Mouse (Mus musculus): ENCODE data around the gene S100a16. TPM values are rescaled to one million over a fixed set of nuclear protein-coding genes. Genes with fewer than 3 reads are reported as not detected.

S100a16 gene
- polyA plus RNA-seq, 1 experiment from 2014 or later: 28.8 TPM

GRCm38 (mm10) chr3:90583893-90584292 is 46.8 kb downstream of the S100a16 start:
- ATAC-seq (replicated peaks; ENCODE audit: low FRiP score): no peak

DNA sequence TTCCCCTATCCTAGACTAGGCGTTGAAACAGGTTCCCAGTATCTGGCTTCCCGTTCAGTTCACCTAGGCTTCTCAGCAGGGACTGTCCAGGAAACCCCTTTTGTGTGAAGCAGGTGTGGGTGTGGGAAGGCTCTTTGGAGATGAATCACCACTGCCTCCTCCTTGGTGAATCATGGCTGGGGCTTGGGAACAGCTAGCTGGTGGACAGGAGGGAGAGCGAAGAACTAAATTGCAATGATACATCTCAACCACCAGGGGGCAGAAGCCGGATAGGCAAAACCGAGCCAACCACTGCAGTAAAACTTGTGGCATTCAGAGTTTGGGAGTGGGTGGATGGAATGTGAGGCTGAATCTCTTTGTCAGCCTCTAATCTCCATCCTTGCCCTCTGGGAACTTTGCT is 48.5 kb downstream of the S100a16 start:
- 34% methylated on average over 5 of the region's 5 CpGs for WGBS
- peak; percentile 64 for ATAC-seq (replicated peaks; ENCODE audit: low FRiP score)
- no peak overlapping the region for H3K4me2 ChIP-seq (ENCODE audit: low read depth, low read length, severe bottlenecking)

More at GRCm38 (mm10) chr3:90583893-90584292, 46.8 kb downstream of the S100a16 start:
- Histone ChIP-seq H3K9ac (ENCODE audit: low read length) (no peak overlapping the region), H3K36me3 (ENCODE audit: control insufficient read depth, insufficient read depth, low read length) (no peaks in the 10 kb centered on the region), H3K4me2 (ENCODE audit: low read depth, low read length, severe bottlenecking) (no peak overlapping the region), H3K4me1 (replicated peaks; ENCODE audit: control insufficient read depth, insufficient read depth, low read length) (no peaks in the 10 kb centered on the region), H3K4me3 (ENCODE audit: low read depth, low read length) (no peak overlapping the region), H3K27me3 (ENCODE audit: control insufficient read depth, insufficient read depth, low read length) (no peaks in the 10 kb centered on the region), H3K27ac (ENCODE audit: low read depth, low read length) (no peak overlapping the region), H3K9me3 (ENCODE audit: control insufficient read depth, low read length) (no peaks in the 10 kb centered on the region)
- no peak for DNase-seq (ENCODE audit: low spot score)
- WGBS: 72% methylated on average over 3 of the region's 3 CpGs

DNA sequence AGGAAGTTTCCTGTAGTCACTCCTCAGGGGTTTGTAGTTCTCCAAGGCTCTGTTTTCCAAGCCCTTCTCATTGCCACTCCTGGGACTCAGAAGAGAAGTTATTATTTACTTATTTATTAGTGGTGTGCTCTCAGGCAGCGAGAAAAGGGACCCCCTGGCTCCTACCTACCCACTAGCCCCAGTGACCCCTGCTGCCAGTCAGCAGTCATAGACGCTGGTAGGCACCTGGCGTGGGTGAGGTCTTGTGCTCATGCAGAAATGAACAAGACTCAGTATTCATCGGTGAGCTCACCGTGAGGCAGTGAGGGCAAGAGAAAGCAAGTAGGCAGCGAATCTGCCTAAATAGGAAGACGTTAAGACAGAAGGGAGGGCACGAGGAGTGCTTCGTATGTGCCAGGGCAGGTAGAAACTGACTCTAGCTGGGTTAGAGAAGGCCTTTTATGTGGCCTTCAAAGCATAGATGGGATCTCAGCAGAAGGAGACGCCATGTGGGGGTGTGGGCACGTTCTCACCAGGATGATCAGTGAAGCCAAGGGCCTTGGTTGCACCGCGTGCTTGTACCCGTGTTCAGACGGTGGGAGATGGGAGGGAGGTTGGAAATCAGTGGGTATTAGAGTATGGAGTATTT is 49.1 kb downstream of the S100a16 start:
- DNase-seq (ENCODE audit: low spot score) (peak; percentile 45), ATAC-seq (replicated peaks; ENCODE audit: low FRiP score) (no peak)
- H3K4me2 ChIP-seq (ENCODE audit: low read depth, low read length, severe bottlenecking): no peak overlapping the region
- H3K27ac ChIP-seq (ENCODE audit: low read depth, low read length): no peak overlapping the region
- H3K9me3 ChIP-seq (ENCODE audit: control insufficient read depth, low read length): no peaks in the 10 kb centered on the region
- no peaks in the 10 kb centered on the region for H3K27me3 ChIP-seq (ENCODE audit: control insufficient read depth, insufficient read depth, low read length)
- no peak overlapping the region for H3K4me3 ChIP-seq (ENCODE audit: low read depth, low read length)
- no peaks in the 10 kb centered on the region for H3K4me1 ChIP-seq (replicated peaks; ENCODE audit: control insufficient read depth, insufficient read depth, low read length)
- no peaks in the 10 kb centered on the region for H3K36me3 ChIP-seq (ENCODE audit: control insufficient read depth, insufficient read depth, low read length)
- WGBS: 82% methylated on average over 15 of the region's 15 CpGs
- no peak overlapping the region for H3K9ac ChIP-seq (ENCODE audit: low read length)

More for the DNA sequence above, 48.5 kb downstream of the S100a16 start:
- no peak overlapping the region for H3K9ac ChIP-seq (ENCODE audit: low read length)
- H3K36me3 ChIP-seq (ENCODE audit: control insufficient read depth, insufficient read depth, low read length): no peaks in the 10 kb centered on the region
- H3K4me3 ChIP-seq (ENCODE audit: low read depth, low read length): no peak overlapping the region
- no peaks in the 10 kb centered on the region for H3K4me1 ChIP-seq (replicated peaks; ENCODE audit: control insufficient read depth, insufficient read depth, low read length)
- H3K27me3 ChIP-seq (ENCODE audit: control insufficient read depth, insufficient read depth, low read length): no peaks in the 10 kb centered on the region
- H3K9me3 ChIP-seq (ENCODE audit: control insufficient read depth, low read length): no peaks in the 10 kb centered on the region
- DNase-seq (ENCODE audit: low spot score): peak; percentile 70
- H3K27ac ChIP-seq (ENCODE audit: low read depth, low read length): no peak overlapping the region

DNA sequence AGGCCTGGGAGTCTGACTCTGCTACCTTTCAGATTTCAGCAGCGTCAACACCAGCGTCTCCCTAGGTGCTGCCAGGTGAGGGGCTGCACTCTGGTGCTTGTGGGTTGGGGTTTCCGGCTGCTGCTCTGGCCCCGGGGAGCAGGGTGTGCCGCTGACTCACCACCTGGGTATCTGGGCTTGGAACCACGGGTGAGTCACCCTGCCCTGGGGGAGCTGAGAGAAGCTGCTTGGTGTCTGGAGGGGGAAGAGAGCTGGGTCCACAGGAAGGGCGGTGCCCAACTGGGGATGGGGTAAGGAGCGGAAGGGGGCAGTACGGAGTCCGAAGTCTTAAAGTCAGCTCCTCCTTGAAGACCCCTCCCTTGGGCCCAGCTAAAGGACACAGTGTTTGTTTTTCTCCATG is 49.9 kb downstream of the S100a16 start:
- H3K36me3 ChIP-seq (ENCODE audit: control insufficient read depth, insufficient read depth, low read length): no peaks in the 10 kb centered on the region
- no peaks in the 10 kb centered on the region for H3K27me3 ChIP-seq (ENCODE audit: control insufficient read depth, insufficient read depth, low read length)
- 69% methylated on average over 10 of the region's 10 CpGs for WGBS
- no peak for ATAC-seq (replicated peaks; ENCODE audit: low FRiP score)
- H3K9me3 ChIP-seq (ENCODE audit: control insufficient read depth, low read length): no peaks in the 10 kb centered on the region
- no peak overlapping the region for H3K27ac ChIP-seq (ENCODE audit: low read depth, low read length)
- no peak overlapping the region for H3K4me2 ChIP-seq (ENCODE audit: low read depth, low read length, severe bottlenecking)
- no peak overlapping the region for H3K9ac ChIP-seq (ENCODE audit: low read length)
- H3K4me3 ChIP-seq (ENCODE audit: low read depth, low read length): no peak overlapping the region
- peak; percentile 51 for DNase-seq (ENCODE audit: low spot score)
- H3K4me1 ChIP-seq (replicated peaks; ENCODE audit: control insufficient read depth, insufficient read depth, low read length): no peaks in the 10 kb centered on the region

DNA sequence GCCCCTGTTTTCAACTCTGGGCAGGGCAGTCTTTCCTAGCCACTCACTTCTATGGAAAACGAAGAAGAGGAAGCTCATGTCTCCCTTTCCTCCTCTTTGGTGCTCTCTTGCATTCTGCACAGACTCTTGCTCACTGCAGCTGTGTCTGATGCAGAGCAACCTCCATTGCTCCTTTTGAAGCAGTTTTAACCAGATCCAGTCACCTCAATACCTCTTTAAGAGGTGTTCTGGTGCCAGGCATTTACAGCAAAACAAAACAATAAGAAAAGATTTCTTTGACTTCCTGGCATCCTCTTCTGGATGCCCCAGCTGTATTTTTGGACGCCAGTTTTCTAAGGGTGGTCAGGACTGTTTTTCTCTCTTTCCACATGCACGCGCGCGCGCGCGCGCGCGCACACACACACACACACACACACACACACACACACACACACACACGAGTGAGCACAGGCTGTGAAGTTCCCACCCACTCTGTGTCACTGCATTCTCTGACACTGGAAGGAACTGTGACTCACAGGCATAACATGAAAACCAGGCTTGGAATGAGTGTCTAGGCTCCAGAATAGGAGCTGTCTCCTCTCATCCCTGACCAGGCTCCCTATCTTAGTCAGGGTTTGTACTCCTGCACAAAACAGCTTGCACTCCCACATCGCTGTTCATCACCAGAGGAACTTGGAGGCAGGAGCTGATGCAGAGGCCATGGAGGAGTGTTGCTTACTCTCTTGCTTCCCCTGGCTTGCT is 50.5 kb downstream of the S100a16 start:
- Histone ChIP-seq H3K36me3 (ENCODE audit: control insufficient read depth, insufficient read depth, low read length) (no peaks in the 10 kb centered on the region), H3K4me2 (ENCODE audit: low read depth, low read length, severe bottlenecking) (no peak overlapping the region), H3K9ac (ENCODE audit: low read length) (no peak overlapping the region), H3K9me3 (ENCODE audit: control insufficient read depth, low read length) (no peaks in the 10 kb centered on the region), H3K27me3 (ENCODE audit: control insufficient read depth, insufficient read depth, low read length) (no peaks in the 10 kb centered on the region), H3K27ac (ENCODE audit: low read depth, low read length) (no peak overlapping the region), H3K4me3 (ENCODE audit: low read depth, low read length) (no peak overlapping the region), H3K4me1 (replicated peaks; ENCODE audit: control insufficient read depth, insufficient read depth, low read length) (no peaks in the 10 kb centered on the region)
- DNase-seq (ENCODE audit: low spot score) (peak; percentile 44), ATAC-seq (replicated peaks; ENCODE audit: low FRiP score) (no peak)
- WGBS: 92% methylated on average over 14 of the region's 14 CpGs

DNA sequence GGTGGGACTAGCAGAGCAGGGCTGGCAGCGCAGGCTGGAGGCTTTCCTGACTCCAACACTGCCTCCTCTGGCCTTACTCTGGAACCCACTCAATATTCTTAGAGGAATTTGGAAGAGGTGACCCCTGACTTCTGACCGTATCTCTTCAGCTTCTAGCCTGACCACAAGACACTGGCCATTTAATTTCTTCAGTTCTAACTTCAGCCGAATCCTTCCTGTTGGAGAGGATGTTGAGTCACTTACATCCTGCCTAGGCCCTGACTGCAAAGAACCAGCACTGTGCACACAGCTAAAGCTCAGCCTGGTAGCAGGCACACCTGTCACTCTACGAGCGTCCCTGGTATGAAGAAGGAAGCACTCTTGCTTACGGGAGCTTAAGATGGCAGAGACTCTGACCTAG is 52.3 kb downstream of the S100a16 start:
- Histone ChIP-seq H3K4me3 (ENCODE audit: low read depth, low read length) (no peak overlapping the region), H3K4me1 (replicated peaks; ENCODE audit: control insufficient read depth, insufficient read depth, low read length) (no peaks in the 10 kb centered on the region), H3K27ac (ENCODE audit: low read depth, low read length) (no peak overlapping the region), H3K36me3 (ENCODE audit: control insufficient read depth, insufficient read depth, low read length) (no peaks in the 10 kb centered on the region), H3K4me2 (ENCODE audit: low read depth, low read length, severe bottlenecking) (no peak overlapping the region), H3K27me3 (ENCODE audit: control insufficient read depth, insufficient read depth, low read length) (no peaks in the 10 kb centered on the region), H3K9ac (ENCODE audit: low read length) (no peak overlapping the region), H3K9me3 (ENCODE audit: control insufficient read depth, low read length) (no peaks in the 10 kb centered on the region)
- ATAC-seq (replicated peaks; ENCODE audit: low FRiP score) (no peak), DNase-seq (ENCODE audit: low spot score) (no peak)
- 86% methylated on average over 6 of the region's 6 CpGs for WGBS

DNA sequence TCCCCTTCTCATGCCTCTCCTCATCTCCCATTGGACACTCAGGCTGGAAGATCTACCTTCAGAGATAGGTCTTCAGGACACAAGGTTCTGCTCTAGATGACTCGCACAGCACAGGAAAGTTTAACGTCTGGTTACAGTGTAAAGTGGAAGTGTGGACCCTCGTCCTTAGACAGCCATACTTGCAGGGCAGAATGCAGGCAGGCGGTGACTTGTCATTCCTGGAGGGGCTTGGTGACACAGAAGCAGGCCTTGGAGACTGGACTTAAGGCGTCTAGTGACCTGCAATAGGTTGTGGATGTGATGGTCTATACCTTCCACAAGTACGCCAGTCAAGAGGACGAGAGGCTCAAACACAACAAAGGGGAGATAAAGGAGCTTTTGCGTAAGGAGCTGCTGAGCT is 52.9 kb downstream of the S100a16 start, which contains the start of gene S100a2:
TSS of gene S100a2 (plus strand) at position 301 of the 400 bp plus-strand sequence.
- Histone ChIP-seq H3K36me3 (ENCODE audit: control insufficient read depth, insufficient read depth, low read length) (no peaks in the 10 kb centered on the region), H3K9ac (ENCODE audit: low read length) (no peak within 1 kb of the TSS), H3K27ac (ENCODE audit: low read depth, low read length) (no peak within 1 kb of the TSS), H3K4me1 (replicated peaks; ENCODE audit: control insufficient read depth, insufficient read depth, low read length) (no peaks in the 10 kb centered on the region), H3K4me3 (ENCODE audit: low read depth, low read length) (no peak within 1 kb of the TSS), H3K27me3 (ENCODE audit: control insufficient read depth, insufficient read depth, low read length) (no peaks in the 10 kb centered on the region), H3K9me3 (ENCODE audit: control insufficient read depth, low read length) (no peaks in the 10 kb centered on the region), H3K4me2 (ENCODE audit: low read depth, low read length, severe bottlenecking) (no peak within 1 kb of the TSS)
- no peak for ATAC-seq (replicated peaks; ENCODE audit: low FRiP score)
- no peak for DNase-seq (ENCODE audit: low spot score)
- 79% methylated on average over 8 of the region's 8 CpGs for WGBS
